Mouse (Mus musculus) liver, adult 2 months (tissue): Measurements from ENCODE around the gene Skida1. TPM values are rescaled to one million over a fixed set of nuclear protein-coding genes. Genes with fewer than 3 reads are reported as not detected.

Experiments
- DNase-seq: peaks from one replicate; pipeline ENCODE4 v3.0.0-alpha.2; 2011; ENCODE audit warnings: low read depth, low spot score; ENCODE audit errors: extremely low read depth
- H3K27ac ChIP-seq: fragments of 200-500 bp; replicated peaks from 2 replicates; pipeline ENCODE4 v1.5.1; 2012; ENCODE audit warnings: low read depth, mild to moderate bottlenecking, control low read depth, inconsistent platforms, low read length; ENCODE audit not compliant: insufficient read depth
- H3K27me3 ChIP-seq: fragments of 200-500 bp; 2 replicates; pipeline ENCODE4 v1.6.1; 2012; ENCODE audit warnings: mild to moderate bottlenecking, moderate library complexity, low read length, inconsistent platforms; ENCODE audit not compliant: control insufficient read depth, insufficient read depth
- H3K36me3 ChIP-seq: fragments of 200-500 bp; 2 replicates; pipeline ENCODE4 v1.6.1; 2012; ENCODE audit warnings: low read length, inconsistent platforms; ENCODE audit not compliant: control insufficient read depth, insufficient read depth
- H3K4me1 ChIP-seq: fragments of 200-500 bp; 2 replicates; pipeline ENCODE4 v1.6.1; 2011; ENCODE audit warnings: low read length; ENCODE audit not compliant: control insufficient read depth, insufficient read depth
- H3K4me3 ChIP-seq: fragments of 200-500 bp; 2 replicates; pipeline ENCODE4 v1.5.1; 2011; ENCODE audit warnings: low read depth, mild to moderate bottlenecking, control low read depth, low read length, moderate library complexity; ENCODE audit not compliant: insufficient read depth
- H3K79me2 ChIP-seq: fragments of 200-500 bp; 2 replicates; pipeline ENCODE4 v1.6.1; 2012; ENCODE audit warnings: inconsistent platforms, mild to moderate bottlenecking, low read length, moderate library complexity; ENCODE audit not compliant: control insufficient read depth, insufficient read depth
- H3K9ac ChIP-seq: fragments of 200-500 bp; 2 replicates; pipeline ENCODE4 v1.6.1; 2012; ENCODE audit warnings: low read depth, mild to moderate bottlenecking, control low read depth, inconsistent platforms, low read length
- CTCF ChIP-seq: fragments of 200-500 bp; IDR thresholded peaks from 2 replicates; pipeline ENCODE4 v1.5.1; 2011; ENCODE audit warnings: low read depth, low read length, control low read depth
- POLR2A ChIP-seq: fragments of 200-500 bp; IDR thresholded peaks from 2 replicates; pipeline ENCODE4 v1.6.1; 2011; ENCODE audit warnings: low read length, control low read depth; ENCODE audit not compliant: insufficient read depth; ENCODE audit errors: extremely low read depth
- WGBS: fragments of 180-500 bp; shearing (Covaris S2); methylation state at CpG from one replicate; pipeline ENCODE4 v1.1.7; 2018; 5-methylcytosine and 5-hydroxymethylcytosine counted together
- polyA plus RNA-seq: library from polyadenylated mRNA; depleted of rRNA; stranded (reverse); fragments of >200 nt; gene quantifications from 2 replicates; pipeline ENCODE4 v1.2.3, GENCODE M21; 2012
- total RNA-seq: library from RNA; depleted of rRNA; stranded (reverse); fragments of >200 nt; gene quantifications from 2 replicates; pipeline ENCODE4 v1.2.3, GENCODE M21; 2014

Skida1 gene
- total and polyA plus RNA-seq, 2 experiments: 0.33 to 1.3 TPM

- H3K4me1 ChIP-seq: 0 out of 2 replicates have a peak, but pooled peaks cover 5% of the 10 kb centered on the region
- 94% methylated on average over 7 of the region's 7 CpGs for WGBS
- H3K36me3 ChIP-seq: no peaks in the 10 kb centered on the region
- no peak overlapping the region for H3K27ac ChIP-seq
- DNase-seq: no peak
- no peak for TF ChIP-seq CTCF
- TF ChIP-seq POLR2A: no peak
- H3K27me3 ChIP-seq: no peaks in the 10 kb centered on the region
- H3K9ac ChIP-seq: no peak overlapping the region
- H3K4me3 ChIP-seq: no peak overlapping the region
- H3K79me2 ChIP-seq: no peaks in the 10 kb centered on the region
Measured at GRCm38 (mm10) chr2:18029656-18030055, 19.2 kb downstream of the Skida1 start.

GRCm38 (mm10) chr2:18028140-18029021, 20.5 kb downstream of the Skida1 start:
- peak; percentile 43; the same call in 1 of the 2 replicates for TF ChIP-seq POLR2A
- TF ChIP-seq CTCF: no peak
- Histone ChIP-seq H3K4me1 (0 out of 2 replicates have a peak, but pooled peaks cover 5% of the 10 kb centered on the region), H3K27ac (peak overlapping the region; percentile 81), H3K27me3 (no peaks in the 10 kb centered on the region), H3K79me2 (no peaks in the 10 kb centered on the region), H3K4me3 (peak overlapping the region; percentile 90), H3K36me3 (no peaks in the 10 kb centered on the region), H3K9ac (peak overlapping the region; percentile 77)
- under 1% methylated on average over 61 of the region's 61 CpGs for WGBS
- DNase-seq: peak; percentile 78

GRCm38 (mm10) chr2:18027448-18028139, 21.3 kb downstream of the Skida1 start:
- Histone ChIP-seq H3K4me3 (peak overlapping the region; percentile 90), H3K9ac (peak overlapping the region; percentile 77), H3K79me2 (no peaks in the 10 kb centered on the region), H3K27ac (peak overlapping the region; percentile 81), H3K4me1 (0 out of 2 replicates have a peak, but pooled peaks cover 5% of the 10 kb centered on the region), H3K27me3 (no peaks in the 10 kb centered on the region), H3K36me3 (no peaks in the 10 kb centered on the region)
- WGBS: 2% methylated on average over 44 of the region's 44 CpGs
- TF ChIP-seq CTCF: peak; percentile 90
- TF ChIP-seq POLR2A: 0 out of 2 replicates have a peak, but pooled peaks have one; percentile 24
- peak; percentile 74 for DNase-seq

- Histone ChIP-seq H3K27ac (peak overlapping the region; percentile 46), H3K4me3 (peak overlapping the region; percentile 56), H3K4me1 (0 out of 2 replicates have a peak, but pooled peaks cover 5% of the 10 kb centered on the region), H3K36me3 (no peaks in the 10 kb centered on the region), H3K27me3 (no peaks in the 10 kb centered on the region), H3K79me2 (no peaks in the 10 kb centered on the region), H3K9ac (peak overlapping the region; percentile 55)
- WGBS: under 1% methylated on average over 44 of the region's 44 CpGs
- DNase-seq: peak; percentile 81
- no peak for TF ChIP-seq POLR2A
- no peak for TF ChIP-seq CTCF
Measured at GRCm38 (mm10) chr2:18026116-18026947, 22.5 kb downstream of the Skida1 start.

- Histone ChIP-seq H3K36me3 (no peaks in the 10 kb centered on the region), H3K79me2 (no peaks in the 10 kb centered on the region), H3K9ac (peak overlapping the region; percentile 55; the same call in 1 of the 2 replicates), H3K4me3 (peak overlapping the region; percentile 56; the same call in 1 of the 2 replicates), H3K4me1 (0 out of 2 replicates have a peak, but pooled peaks cover 5% of the 10 kb centered on the region), H3K27me3 (no peaks in the 10 kb centered on the region), H3K27ac (no peak overlapping the region)
- no peak for DNase-seq
- TF ChIP-seq POLR2A: no peak
- no peak for TF ChIP-seq CTCF
- 9% methylated on average over 14 of the region's 14 CpGs for WGBS
Measured at GRCm38 (mm10) chr2:18025781-18026115, 23.1 kb downstream of the Skida1 start.
